Mouse (Mus musculus): ENCODE data around the gene Tgfbr3. TPM values are rescaled to one million over a fixed set of nuclear protein-coding genes. Genes with fewer than 3 reads are reported as not detected.

Tgfbr3 gene
- polyA plus RNA-seq, 1 experiment from 2014 or later = 4.7 TPM

Other genes with a start within 250 kb of the Tgfbr3 start
- gene Brdt, start 41.5 kb upstream of the Tgfbr3 start, polyA plus RNA-seq (2014; fragmentation: Nextera tagmentation; extraction: Ambion mirVana) = 2.8 and 3.2 TPM in 2 replicates
- gene Ephx4, start 113.1 kb upstream of the Tgfbr3 start, polyA plus RNA-seq (2014; fragmentation: Nextera tagmentation; extraction: Ambion mirVana) = 0.93 and 2.9 TPM in 2 replicates
- not detected in 2 replicates for gene Lpcat2b, start 141.9 kb upstream of the Tgfbr3 start, polyA plus RNA-seq (2014; fragmentation: Nextera tagmentation; extraction: Ambion mirVana)
- 14.7 and 19.9 TPM in 2 replicates for gene Btbd8, start 148.4 kb upstream of the Tgfbr3 start, polyA plus RNA-seq (2014; fragmentation: Nextera tagmentation; extraction: Ambion mirVana)
- 0.84 and 0.89 TPM in 2 replicates for gene Gm42669, start 218.0 kb upstream of the Tgfbr3 start, polyA plus RNA-seq (2014; fragmentation: Nextera tagmentation; extraction: Ambion mirVana)
- 0.17 and 0.28 TPM in 2 replicates for gene 1700028K03Rik, start 245.1 kb upstream of the Tgfbr3 start, polyA plus RNA-seq (2014; fragmentation: Nextera tagmentation; extraction: Ambion mirVana)

All from midbrain, embryonic 14.5 days (tissue).